Mouse (Mus musculus): ENCODE results near the gene Ilk.

GRCm38 (mm10) chr7:105777797-105778552, 41.6 kb downstream of the Ilk start:
- TF ChIP-seq CTCF (conservative IDR thresholded peaks at IDR 0.05 in 1 of 2, IDR thresholded peaks at IDR 0.05 in 1 of 2; ENCODE audit: low read depth in 2 of 2, low read length in 2 of 2) (no peak), USF1 (IDR thresholded peaks at IDR 0.05; ENCODE audit: low read depth, low read length) (no peak), BHLHE40 (IDR thresholded peaks at IDR 0.05; ENCODE audit: low read depth, low read length) (peak; percentile 86), IRF4 (IDR thresholded peaks at IDR 0.05; ENCODE audit: low read depth, low read length) (no peak), POLR2AphosphoS2 (IDR thresholded peaks at IDR 0.05; ENCODE audit: low read depth, low read length) (no peak), MEF2A (IDR thresholded peaks at IDR 0.05; ENCODE audit: borderline replicate concordance, low read depth, low read length) (0 out of 2 replicates have a peak, but pooled peaks have one; percentile 13), TCF12 (IDR thresholded peaks at IDR 0.05; ENCODE audit: low read depth, low read length) (0 out of 2 replicates have a peak, but pooled peaks have one; percentile 27), EP300 (IDR thresholded peaks at IDR 0.05; ENCODE audit: low read length) (peak; percentile 24; the same call in 1 of the 2 replicates), E2F4 (IDR thresholded peaks at IDR 0.05; ENCODE audit: insufficient replicate concordance, low read depth, low read length) (no peak)

Measured in CH12.LX (cell line).